Mouse (Mus musculus) lung, postnatal 0 days (tissue): ENCODE data around the gene Rab33b.

Experiments used
- CTCF ChIP-seq: IDR thresholded peaks from 2 replicates; pipeline ENCODE4 v1.5.1; 2016; ENCODE audit warnings: antibody characterized with exemption, mild to moderate bottlenecking
- EP300 ChIP-seq: IDR thresholded peaks from 2 replicates; pipeline ENCODE4 v1.6.1; 2016; ENCODE audit warnings: antibody characterized with exemption, mild to moderate bottlenecking, control low read depth

GRCm38 (mm10) chr3:51517878-51518762 lies 34.4 kb downstream of the Rab33b start:
- TF ChIP-seq CTCF (no peak), EP300 (no peak)
